Mouse (Mus musculus) layer of hippocampus, postnatal 25 days (tissue): Measurements from ENCODE around the gene Pqbp1. TPM values are rescaled to one million over a fixed set of nuclear protein-coding genes. Genes with fewer than 3 reads are reported as not detected.
A peak's percentile ranks its signal among the peaks of the same experiment; 100 is the strongest.

Experiments
- DNase-seq, 2 experiments: peaks; one replicate each; pipeline ENCODE4 v3.0.0; 2022; ENCODE audit warnings: mixed read lengths in 2 of 2, low spot score in 1 of 2; ENCODE audit errors: extremely low spot score in 1 of 2
- total RNA-seq, 2 experiments: library from RNA; stranded (reverse); gene quantifications; 2 replicates each; pipeline ENCODE4 v1.2.3; 2021

Gene Pqbp1
- total RNA-seq, 2 experiments from 2014 or later: 78.1 to 93.2 TPM

DNA sequence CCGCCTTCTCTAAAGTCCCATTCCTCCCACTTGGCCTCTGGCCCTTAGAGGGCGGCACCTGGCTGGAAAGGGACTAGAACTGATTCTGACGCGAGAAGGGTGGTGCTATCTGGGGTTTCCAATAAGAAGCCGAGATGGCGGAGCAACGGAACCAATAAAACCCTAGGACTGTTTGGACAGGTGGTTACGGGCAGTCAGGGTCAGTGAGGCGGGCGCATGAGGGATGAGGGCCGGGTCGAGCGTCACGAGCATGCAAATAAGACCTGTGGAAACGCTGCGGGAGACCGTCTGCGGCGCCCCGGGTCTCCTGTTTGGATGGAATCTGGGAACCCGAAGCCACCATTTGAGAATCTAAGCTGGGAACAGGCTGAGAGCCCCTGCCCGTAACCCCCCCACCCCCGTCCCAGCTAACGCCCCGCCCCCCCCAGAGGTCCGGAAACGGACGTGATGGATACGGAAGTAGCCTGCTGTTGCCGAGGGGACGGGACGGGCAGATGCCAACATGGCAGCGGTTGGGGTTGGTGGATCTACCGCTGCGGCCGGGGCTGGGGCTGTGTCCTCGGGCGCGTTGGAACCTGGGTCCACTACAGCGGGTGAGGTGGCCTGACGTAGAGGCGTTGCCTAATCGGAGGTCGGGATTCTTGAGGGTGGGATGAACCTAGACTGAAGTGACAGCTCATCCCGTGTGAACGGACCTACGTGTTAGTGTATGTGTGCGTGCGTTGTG lies 15.1 kb downstream of the Pqbp1 start, which contains the start of gene Slc35a2:
Gene Slc35a2, plus strand, starts transcription at position 188 of the 727 bp plus-strand sequence.
- peak; percentile 44 to 59 for DNase-seq

DNA sequence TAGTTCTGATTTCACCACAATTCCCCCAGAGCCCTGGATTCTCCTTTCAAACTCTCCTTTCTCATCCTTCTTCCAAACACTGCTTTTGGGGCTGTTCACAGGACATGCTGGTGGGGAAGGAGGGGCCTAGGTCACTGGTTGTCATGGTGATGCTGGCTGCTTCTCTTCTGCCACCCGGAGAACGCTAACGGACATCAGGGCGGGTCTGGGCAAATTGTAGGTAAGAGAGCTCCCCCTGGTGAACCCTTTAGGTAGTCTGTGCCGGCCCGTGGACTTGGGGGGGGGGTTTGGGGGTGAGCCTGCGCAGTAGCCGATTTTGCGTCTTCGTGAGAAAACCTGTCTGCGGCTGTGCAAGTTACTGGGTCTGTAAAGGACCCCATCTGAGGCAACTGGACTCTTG lies 19.2 kb downstream of the Pqbp1 start:
- peak; percentile 29 to 33 for DNase-seq

GRCm38 (mm10) chrX:7878495-7878894 lies 20.6 kb downstream of the Pqbp1 start:
- peak in 1 of 2 experiments; percentile 17 for DNase-seq

DNA sequence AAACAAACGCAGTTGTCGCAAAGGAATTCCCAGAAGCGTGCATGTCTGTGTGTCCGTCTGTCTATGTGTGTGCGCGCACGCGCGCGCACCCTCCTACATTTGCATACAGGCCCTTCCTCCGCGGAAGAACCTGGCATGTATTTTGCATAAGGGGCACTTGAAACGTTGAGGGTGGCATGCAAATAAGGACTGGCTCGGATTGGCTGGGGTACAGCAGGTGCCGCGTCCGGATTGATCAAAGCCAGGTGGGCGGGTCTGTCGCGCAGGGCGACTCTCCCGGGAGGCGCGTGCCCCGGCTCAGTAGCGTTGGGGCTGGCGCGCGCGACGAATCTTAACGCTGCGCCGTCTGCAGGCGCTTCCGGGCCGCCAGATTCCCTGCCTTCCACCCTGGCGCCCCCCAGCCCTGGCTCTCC lies 21.1 kb downstream of the Pqbp1 start, which contains the start of gene Pim2:
Gene Pim2, plus strand, starts transcription at position 256 of the 413 bp plus-strand sequence.
- peak; percentile 54 to 61 for DNase-seq

GRCm38 (mm10) chrX:7869826-7870225 lies 29.2 kb downstream of the Pqbp1 start:
- no peak for DNase-seq

- no peak for DNase-seq
These were observed 30.6 kb downstream of the Pqbp1 start for GRCm38 (mm10) chrX:7868506-7868905.

GRCm38 (mm10) chrX:7867141-7867540 lies 31.9 kb downstream of the Pqbp1 start:
- no peak for DNase-seq

DNA sequence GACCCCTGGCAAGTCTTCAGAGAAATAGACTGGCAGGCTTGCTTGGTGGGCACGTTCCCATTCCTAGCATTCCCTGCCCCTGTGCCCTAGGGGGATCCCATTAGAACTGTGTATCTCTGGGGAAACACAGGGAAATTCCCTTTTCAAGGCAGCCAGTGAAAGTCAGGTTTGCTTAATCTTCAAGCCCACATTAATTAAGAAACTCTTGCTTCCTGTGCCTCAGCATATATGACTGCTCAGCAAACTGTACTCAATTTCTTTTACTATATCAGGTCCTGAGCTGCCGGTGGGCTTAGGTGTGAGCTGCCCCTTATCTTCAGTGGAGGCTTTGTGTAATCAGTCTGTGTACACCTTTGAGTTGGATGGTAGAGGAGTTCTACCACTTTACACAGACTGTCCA lies 33.3 kb downstream of the Pqbp1 start:
- no peak for DNase-seq

DNA sequence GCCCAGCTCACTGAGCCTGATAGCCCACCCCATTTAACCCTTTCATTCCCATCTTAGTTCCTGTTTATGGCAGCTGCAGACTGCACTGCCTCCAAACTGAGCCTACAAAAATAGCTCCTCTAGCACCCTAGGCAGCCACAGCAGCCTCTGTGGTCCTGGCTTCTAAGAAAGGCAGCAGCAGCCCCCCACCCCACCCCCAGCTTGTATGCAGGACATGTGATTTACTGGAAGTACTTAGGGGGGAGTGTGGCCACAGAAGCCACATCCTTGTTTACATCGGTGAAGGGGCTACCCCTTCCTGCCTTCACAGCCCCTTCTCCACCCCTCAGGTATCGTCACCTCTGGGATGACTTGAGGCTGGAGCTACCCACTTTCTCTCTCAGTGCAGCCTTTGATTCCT lies 33.7 kb downstream of the Pqbp1 start:
- no peak for DNase-seq

DNA sequence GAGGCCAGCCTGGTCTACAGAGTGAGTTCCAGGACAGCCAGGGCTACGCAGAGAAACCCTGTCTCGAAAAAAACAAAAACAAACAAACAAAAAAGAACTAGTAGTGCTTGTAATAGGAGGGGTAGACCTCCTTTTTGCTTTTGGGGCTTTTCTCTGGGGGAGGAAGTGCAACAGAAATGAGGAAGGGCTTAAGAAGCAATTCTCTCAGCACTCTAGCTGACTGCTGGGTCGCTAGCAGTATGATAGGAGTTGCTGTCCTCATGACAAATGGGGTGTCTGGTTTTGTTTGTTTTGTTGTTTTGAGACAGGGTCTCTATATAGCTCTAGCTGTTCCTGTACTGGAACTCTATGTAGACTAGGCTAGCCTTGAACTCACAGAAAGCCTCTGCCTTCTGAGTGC lies 34.5 kb downstream of the Pqbp1 start:
- no peak for DNase-seq

DNA sequence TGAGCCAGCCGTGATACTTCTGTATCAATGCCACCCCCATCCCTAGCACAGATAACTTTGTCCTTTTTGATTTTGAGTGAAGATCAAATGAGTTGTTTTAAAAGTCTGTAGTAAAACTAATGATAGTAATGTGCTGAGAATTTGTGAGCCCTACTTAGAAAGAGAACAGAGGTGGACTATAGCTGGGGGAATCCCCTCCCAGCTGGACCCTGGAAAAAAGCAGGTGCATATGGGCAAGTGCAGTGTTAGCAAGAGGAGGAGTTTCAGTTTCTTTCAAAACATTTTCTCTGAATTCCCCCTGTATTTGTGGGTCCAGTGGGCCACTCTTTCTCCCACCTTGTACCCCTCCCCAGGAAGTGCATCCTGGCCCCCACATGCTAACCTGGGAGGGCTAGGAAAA lies 35.9 kb downstream of the Pqbp1 start:
- DNase-seq: no peak

DNA sequence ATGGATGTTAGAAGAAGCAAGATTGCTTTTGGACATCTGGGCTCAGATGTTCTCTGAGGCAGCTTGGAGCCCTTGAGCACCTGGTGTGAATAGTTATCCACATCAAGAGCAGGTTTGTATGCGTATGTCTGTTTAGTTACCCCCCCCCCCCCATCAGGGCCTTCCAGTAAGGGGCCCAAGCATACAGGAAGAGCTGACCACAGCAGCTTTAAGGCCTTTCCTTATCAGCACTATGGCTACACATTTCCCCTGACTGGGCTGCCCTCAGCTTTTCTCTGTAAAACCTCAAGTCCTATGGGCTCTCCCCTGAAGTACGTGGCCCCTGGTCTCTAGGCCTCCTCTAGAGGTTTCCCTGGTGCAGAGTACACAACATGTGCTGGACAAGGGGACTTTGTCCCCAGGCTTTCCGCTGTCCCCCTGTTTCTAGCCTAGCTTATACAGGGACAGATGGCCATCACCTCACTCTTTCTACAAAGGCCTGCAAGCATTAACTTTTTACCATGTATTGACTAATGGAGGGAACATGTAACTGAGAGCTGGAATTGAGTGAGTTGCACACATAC lies 39.8 kb downstream of the Pqbp1 start:
- no peak for DNase-seq

DNA sequence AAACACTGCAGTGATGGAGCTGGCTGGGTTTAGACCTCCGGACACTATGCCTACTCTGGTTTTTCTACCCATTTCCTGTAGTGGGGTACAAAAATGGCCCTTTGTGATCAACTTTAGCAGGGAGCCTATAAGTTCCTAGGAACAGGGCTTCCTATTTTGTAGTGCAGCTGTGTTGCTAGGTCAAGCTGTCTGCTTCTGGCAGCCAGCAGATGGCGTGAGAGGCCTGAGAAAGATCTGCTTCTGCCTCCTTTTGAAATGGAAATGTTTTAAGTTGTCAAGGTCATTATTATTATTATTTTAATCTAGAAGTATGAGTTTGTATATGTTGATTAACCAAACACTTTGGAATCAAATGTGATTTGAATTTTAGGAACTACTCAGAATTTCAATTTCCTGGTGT lies 44.5 kb downstream of the Pqbp1 start:
- DNase-seq: peak in 1 of 2 experiments; percentile 46

GRCm38 (mm10) chrX:7847845-7848244 lies 51.2 kb downstream of the Pqbp1 start:
- DNase-seq: no peak

Other genes with a start within 250 kb of the Pqbp1 start
- under 1 TPM; 0.57 to 0.82 TPM for gene Prickle3, start 242.0 kb downstream of the Pqbp1 start, total RNA-seq
- gene Plp2, start 227.9 kb downstream of the Pqbp1 start, total RNA-seq: 1 to 10 TPM; 5.0 to 6.2 TPM
- gene Magix, start 218.0 kb downstream of the Pqbp1 start, total RNA-seq: under 1 TPM; 0.17 to 0.77 TPM
- gene Gpkow, start 202.1 kb downstream of the Pqbp1 start, total RNA-seq: 10 to 100 TPM; 35.7 to 36.5 TPM
- gene Wdr45, start 184.9 kb downstream of the Pqbp1 start, total RNA-seq: 10 to 100 TPM; 51.1 to 55.2 TPM
- gene Gm45208, start 177.0 kb downstream of the Pqbp1 start, total RNA-seq: not detected
- 100 to 1,000 TPM; 100 to 109 TPM for gene Praf2, start 170.8 kb downstream of the Pqbp1 start, total RNA-seq
- 10 to 100 TPM; 17.0 to 20.9 TPM for gene Ccdc120, start 148.4 kb downstream of the Pqbp1 start, total RNA-seq
- 10 to 100 TPM; 28.7 to 33.5 TPM for gene Tfe3, start 136.7 kb downstream of the Pqbp1 start, total RNA-seq
- 100 to 1,000 TPM in 1 of 2 experiments, 10 to 100 TPM in 1; 87.8 to 116 TPM for gene Gripap1, start 109.5 kb downstream of the Pqbp1 start, total RNA-seq
- 1 to 10 TPM; 8.0 to 9.5 TPM for gene Kcnd1, start 77.0 kb downstream of the Pqbp1 start, total RNA-seq
- gene Otud5, start 57.9 kb downstream of the Pqbp1 start, total RNA-seq: 10 to 100 TPM; 75.8 to 85.3 TPM
- 10 to 100 TPM; 52.2 to 57.4 TPM for gene Pim2, start 21.0 kb downstream of the Pqbp1 start, total RNA-seq
- 10 to 100 TPM; 44.7 to 45.9 TPM for gene Slc35a2, start 15.2 kb downstream of the Pqbp1 start, total RNA-seq
- gene Timm17b, start 88 bp upstream of the Pqbp1 start, total RNA-seq: 10 to 100 TPM; 25.5 to 27.9 TPM
- not detected for gene Gm10491, start 8.6 kb upstream of the Pqbp1 start, total RNA-seq
- not detected for gene Gm10490, start 10.3 kb upstream of the Pqbp1 start, total RNA-seq
- gene Pcsk1n, start 20.6 kb upstream of the Pqbp1 start, total RNA-seq: 100 to 1,000 TPM; 386 to 442 TPM
- gene Eras, start 29.3 kb upstream of the Pqbp1 start, total RNA-seq: not detected
- 10 to 100 TPM; 42.4 to 57.2 TPM for gene Hdac6, start 48.6 kb upstream of the Pqbp1 start, total RNA-seq
- gene Gata1, start 78.8 kb upstream of the Pqbp1 start, total RNA-seq: not detected
- under 1 TPM; 0.59 to 0.71 TPM for gene Glod5, start 119.2 kb upstream of the Pqbp1 start, total RNA-seq
- 10 to 100 TPM; 19.3 to 20.9 TPM for gene Suv39h1, start 175.5 kb upstream of the Pqbp1 start, total RNA-seq
- 1 to 10 TPM; 1.0 to 1.5 TPM for gene Was, start 191.2 kb upstream of the Pqbp1 start, total RNA-seq
- gene Wdr13, start 233.6 kb upstream of the Pqbp1 start, total RNA-seq: 100 to 1,000 TPM; 199 to 214 TPM
- 100 to 1,000 TPM in 1 of 2 experiments, 10 to 100 TPM in 1; 94.0 to 137 TPM for gene Rbm3, start 246.6 kb upstream of the Pqbp1 start, total RNA-seq